Mouse (Mus musculus): ENCODE data around the gene Nfat5.

Nfat5 gene

DNA sequence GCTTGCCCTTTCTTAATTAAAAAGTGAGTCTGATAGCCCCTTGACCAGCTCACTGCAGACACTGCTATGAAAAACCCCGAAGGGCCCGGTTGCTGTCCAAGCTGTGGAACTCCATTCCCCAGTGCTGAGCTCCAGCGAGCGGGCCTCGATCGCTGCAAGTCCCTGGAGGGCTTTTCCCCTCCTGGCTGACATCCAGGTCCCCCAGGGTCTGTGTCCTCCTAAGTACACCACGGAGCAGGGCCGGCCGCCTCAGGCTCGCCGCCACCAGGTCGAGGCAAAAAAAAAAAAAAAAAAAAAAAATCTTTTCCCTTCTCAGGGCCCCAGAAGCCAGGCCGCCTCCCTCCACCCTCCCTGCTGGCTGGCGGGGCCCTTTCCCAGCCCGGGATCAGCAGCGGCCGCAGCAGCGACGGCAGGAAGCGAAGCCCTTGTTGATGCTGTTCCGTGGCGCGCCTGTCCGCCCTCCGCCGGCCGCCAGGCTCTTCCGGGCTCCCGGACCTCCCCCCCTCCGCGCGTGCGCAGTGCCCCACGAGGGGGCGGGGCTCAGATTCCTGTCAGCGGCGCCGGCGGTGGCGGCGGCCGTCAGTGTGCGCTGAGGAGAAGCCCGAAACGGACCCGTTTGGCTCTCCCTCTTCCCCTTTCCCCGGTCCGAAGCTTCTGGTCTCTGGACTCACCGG, at the start of gene Nfat5:
Gene Nfat5 (plus strand): TSS at position 543 of the 674 bp plus-strand sequence.
- peak; percentile 91 to 95 for DNase-seq (ENCODE audit: low spot score in 2 of 2)

DNA sequence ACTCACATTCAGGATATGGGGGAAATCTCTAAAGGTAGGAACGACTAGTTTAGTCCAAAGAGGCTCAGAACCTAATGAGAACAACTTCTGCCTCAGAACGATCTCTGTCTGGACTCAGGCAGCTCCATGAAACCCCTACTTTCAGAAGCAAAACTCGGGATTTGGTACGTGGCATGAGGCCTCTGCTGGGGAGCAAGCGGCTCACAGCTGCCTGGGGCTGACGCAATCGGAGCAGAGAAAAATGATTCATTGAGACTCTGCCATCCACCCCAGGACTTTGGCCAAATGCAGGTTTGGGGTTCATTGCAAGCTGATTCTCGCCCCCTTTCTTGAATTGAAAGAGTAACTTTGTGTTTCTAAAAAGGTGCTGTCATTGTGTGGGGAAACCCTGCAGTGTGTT, 49.1 kb upstream of the Nfat5 start:
- no peak for DNase-seq (ENCODE audit: low spot score in 2 of 2)

DNA sequence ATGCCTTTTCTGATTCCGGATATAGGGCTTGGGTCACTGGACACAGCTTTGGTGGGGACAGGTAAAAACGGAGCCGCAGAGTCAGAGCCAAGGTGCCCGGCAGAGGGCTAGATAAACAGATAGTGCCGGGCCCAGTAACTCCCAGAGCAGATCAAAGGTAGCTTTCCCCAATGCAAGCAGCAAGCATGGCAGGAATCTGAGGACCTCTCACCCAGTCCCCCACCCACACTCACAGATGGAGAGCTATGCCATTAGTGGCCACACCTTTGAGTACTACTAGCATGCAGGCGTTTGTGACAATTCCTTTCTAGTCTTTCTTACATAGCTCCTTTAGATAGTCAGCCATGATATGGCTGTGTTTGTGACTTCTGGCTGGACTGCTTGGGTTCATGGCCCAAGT, 44.8 kb upstream of the Nfat5 start:
- no peak for DNase-seq (ENCODE audit: low spot score in 2 of 2)

DNA sequence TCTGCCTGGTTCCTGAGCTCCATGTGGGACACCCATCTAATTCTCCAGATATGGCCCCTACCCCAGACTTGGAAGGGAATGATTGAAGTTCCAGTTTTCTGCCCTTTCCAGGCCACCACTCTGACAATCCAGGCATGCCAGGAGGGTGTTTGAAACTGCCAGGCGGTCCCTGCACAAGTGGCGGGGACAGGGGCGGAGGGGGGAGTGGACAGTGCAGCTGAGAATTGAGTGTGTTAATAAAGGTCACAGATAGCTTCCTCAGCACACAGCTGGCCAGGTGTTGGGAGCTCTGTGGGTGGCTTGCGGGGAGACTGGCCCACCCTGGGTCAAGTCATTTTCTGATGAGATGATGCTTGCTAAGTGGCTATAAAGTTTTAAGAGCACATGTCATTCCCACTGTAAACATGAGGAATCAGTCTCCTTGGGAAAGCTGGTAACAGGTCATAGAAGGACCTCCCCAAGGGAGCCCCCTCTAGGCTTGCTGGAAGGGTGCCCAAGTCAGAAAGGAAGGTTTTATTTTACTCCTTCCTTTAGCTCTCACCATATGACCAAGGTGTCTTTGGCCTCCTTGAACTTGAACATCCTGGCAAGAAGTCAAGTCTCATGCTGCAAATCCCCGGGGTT, 41.7 kb upstream of the Nfat5 start:
- DNase-seq (ENCODE audit: low spot score in 2 of 2) = no peak

DNA sequence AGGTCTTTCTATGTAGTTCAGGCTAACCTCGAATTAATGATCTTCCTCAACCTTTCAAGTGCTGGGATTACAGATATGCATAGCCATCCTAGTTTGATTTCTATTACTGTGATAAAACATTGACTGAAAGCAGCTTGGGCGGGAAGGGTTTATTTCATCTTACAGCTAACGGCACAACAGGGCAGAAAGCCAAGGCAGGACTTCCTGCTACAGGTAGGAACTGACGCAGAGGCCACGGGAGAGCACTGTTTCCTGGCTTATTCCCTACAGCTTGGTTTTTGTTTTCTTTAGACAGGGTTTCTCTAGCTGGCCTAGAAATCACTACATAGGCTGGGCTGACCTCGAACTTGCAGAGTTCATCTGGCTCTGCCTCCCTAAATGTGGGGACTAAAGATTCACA, 40.1 kb upstream of the Nfat5 start:
- DNase-seq (ENCODE audit: low spot score in 2 of 2) = no peak

DNA sequence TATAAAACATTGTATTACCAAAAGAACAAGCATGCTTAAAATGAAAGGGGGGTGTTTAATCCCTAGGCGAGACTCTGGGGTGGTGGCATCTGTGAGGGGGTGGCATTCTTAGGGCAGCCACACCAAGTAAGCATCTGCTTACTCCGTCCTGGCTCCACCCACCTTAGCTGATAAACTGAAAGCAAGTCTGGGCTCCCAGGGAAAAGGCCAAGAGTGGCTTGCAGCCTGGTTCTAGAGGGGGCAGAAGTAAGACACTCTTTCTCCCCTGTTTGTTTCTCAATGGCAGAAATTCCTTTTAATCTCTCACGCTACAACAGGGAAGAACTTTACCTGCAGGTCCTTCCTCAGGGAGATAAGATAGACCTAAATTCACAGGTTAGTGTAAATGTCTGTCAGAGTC, 38.9 kb upstream of the Nfat5 start:
- DNase-seq (ENCODE audit: low spot score in 2 of 2) = no peak

DNA sequence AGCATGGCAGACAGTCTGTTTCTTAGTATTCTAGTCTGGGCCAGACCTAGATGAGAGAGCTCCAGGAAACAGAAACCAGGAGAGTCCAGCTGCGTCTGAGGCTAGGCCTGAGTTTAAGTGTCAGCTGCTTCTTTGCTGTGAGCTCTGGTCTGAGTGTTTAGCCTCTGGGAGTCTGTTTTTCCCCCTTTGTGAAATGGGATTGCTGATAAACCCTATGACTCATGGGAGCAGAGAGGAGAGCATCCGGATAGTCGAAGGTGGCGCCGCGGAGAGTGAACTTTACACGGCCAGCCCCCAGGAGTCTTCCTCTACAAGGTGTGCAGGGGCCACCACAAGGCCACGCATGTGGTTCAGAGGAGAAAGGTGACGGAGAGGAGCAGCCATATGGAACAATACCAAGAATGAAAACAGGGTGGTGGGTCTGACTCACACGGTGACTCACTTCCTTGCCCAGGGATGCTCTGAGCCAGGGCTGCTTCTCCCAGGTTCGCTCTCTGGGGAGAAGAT, 38.3 kb upstream of the Nfat5 start:
- no peak for DNase-seq (ENCODE audit: low spot score in 2 of 2)

DNA sequence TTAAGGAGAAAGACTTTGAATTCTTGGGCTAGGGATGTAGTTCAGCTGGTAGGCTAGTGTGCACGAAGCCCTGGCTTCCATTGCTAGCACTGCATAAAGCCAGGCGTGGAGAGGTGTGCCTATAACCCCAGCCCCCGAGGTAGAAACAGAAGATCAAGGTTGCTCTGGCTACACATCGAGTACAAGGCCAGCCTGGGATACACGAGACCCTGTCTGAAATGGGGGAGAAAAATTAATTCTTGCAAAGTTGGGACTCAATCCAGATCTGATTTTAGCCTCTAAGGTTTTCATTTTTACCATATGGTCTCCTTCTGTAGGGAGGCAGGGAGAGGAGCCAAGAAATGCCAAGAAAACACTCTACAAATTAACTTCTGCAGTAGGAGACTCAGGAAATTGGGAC, 36.0 kb upstream of the Nfat5 start:
- DNase-seq (ENCODE audit: low spot score in 2 of 2) = no peak

DNA sequence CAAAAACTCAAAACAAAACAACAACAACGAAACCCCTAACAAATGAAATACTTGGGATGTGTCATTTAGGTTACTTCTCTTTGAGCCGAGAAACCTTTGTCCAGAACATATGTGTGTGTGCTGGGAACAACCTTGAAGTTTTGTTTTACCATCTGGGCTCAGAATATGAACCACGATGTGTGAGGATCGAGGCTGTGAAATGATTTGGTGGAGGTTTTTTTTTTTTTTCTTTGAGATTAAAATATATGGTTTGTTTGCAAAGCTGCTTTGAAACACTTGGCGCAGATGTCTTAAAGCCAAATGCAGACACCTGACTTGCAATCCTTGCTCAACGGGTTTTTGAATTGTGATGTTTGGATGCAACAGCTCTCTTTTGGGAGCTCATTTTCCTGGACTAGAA, 33.1 kb upstream of the Nfat5 start:
- no peak for DNase-seq (ENCODE audit: low spot score in 2 of 2)

DNA sequence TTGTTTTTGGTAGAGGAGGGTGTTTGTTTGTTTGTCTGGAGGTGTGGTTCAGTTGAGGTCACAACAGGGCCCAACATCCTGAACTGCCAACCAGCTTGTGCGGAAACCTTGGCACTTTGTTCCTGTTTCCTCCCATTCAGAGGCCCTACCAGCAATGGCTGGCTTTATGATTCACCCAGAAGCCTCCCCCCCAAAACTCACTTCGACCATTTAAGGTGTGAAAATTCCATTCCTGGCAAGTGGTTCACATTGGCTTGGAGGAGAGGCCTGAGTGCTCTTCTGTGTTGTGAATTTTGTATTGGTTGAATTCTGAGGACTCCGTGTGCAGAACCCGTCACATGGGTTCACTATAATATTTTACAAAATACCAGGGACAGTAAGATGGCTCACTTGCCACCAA, 32.1 kb upstream of the Nfat5 start:
- no peak for DNase-seq (ENCODE audit: low spot score in 2 of 2)

DNA sequence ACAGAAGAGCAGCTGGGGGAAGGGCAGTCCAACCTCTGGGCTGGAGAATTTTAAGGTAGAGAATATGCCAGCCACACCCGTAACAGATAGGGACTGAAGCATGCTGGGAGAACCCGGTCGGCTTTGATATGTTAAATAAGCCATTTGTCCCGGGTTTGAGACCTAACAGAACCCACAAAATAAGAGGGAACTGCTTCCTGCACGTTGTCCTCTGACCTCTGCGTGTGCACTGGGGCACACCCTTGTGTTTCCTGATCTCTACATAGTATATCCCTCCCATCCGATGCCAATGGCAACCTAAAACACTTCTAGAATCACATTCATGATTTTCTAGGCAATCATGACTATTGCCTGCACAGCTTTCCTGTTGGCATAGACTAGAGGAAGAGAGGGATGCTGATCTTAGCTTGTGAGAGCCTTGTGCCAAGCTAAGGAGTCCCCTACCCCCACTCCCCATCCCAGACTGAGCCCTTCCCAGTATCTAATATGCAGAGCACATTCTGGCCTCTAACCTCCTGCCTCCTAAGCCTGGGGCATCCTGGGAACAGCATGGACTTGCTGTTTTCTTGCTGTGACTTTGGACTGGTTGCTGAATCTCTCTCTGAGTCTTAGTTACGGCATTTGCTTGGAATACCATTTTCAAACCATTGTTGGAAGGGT, 31.1 kb upstream of the Nfat5 start:
- no peak for DNase-seq (ENCODE audit: low spot score in 2 of 2)

DNA sequence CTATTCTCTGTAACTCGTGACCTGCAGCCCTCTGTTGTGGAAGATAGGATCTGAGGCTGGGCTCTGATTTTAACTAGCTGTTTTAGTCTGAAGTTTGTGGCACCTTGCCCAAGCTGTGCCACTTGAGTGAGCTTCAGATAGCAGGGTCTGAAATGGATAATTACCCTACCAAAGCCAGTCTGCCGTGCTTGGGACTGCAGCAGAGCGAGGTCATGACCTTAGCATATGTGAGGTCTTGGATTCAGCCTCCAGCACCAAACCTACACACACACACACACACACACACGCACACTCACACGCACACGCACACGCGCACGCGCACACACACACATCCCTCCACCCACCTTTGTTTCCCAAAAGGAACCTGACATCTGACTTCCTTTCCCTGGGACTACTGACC, 27.5 kb upstream of the Nfat5 start:
- DNase-seq (ENCODE audit: low spot score in 2 of 2) = no peak

DNA sequence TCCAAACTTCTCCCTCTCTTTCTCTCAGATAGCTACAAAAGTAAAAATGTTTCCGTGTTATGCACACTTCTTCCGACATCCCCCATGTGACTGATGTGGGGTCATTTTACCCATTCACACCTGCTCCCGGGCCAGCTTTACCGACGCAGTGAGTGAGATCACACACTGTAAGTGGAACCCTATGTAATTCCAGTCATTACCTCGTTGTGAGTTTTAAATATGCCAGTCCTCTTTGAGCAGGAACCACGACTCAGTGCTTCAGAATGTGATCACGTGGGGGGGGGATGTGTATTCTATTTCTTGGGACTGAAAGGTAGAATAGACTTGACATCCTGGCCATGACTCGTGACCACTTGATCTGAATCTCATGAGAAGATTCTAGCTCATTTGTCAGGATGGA, 24.8 kb upstream of the Nfat5 start:
- no peak for DNase-seq (ENCODE audit: low spot score in 2 of 2)

DNA sequence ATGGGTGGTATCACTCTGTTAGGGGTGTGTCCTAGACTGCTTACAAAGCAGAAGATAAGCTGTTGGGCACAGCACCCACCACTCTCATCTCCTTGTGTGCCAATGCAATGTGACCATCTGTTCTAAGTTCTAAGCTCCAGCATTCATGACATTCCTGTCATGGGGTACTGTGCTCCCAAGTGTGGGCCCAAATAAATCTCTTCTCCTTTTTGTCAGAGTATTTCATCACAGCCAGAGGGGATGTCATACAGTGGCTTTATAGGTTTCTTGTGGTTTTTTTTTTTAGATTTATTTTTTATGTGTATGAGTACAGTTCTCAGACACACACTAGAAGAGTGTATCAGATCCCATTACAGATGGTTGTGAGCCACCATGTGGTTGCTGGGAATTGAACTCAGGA, 24.1 kb upstream of the Nfat5 start:
- no peak for DNase-seq (ENCODE audit: low spot score in 2 of 2)

DNA sequence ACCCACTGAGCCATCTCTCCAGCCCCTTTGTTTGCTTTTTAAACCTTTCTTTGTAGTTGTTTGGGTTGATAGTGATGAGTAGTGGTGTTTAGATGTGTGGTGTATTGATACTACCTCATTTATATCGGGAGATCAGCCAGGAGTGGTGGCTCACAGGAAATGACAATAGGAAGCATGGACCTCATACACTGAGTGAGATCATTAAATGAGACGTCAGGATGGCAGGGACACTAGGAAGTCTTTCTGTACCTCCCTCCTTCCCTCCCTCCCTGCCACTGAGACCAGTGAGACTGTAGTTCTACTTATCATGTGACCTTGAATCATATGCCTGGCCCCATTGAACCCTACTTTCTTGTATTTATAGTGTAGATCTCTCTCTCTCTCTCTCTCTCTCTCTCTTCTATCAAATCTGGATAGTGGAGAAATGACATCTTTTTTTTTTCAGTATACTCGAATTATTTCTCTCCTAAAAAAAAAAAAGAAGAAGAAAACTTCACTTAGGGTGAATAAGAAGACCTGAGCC, 23.6 kb upstream of the Nfat5 start:
- DNase-seq (ENCODE audit: low spot score in 2 of 2) = no peak

DNA sequence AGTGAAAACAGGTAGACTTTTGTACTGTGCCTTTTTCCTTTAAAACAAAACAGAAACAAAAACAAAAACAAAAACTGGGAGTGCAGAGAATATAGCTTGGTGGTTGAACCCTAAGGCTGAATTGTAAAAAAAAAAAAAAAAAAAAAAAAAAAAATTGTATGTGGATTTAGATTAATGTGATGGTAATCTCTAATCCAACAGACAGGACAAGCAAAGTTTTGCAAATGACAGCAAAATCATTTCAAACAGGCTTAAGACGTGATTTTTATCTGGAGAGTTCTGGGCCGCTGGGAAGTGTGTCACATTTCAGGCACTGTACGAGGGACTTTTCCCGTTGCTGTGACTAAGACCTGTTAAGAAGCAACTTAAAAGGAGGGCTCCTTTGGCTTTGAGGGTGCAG, 23.0 kb upstream of the Nfat5 start:
- DNase-seq (ENCODE audit: low spot score in 2 of 2) = no peak

DNA sequence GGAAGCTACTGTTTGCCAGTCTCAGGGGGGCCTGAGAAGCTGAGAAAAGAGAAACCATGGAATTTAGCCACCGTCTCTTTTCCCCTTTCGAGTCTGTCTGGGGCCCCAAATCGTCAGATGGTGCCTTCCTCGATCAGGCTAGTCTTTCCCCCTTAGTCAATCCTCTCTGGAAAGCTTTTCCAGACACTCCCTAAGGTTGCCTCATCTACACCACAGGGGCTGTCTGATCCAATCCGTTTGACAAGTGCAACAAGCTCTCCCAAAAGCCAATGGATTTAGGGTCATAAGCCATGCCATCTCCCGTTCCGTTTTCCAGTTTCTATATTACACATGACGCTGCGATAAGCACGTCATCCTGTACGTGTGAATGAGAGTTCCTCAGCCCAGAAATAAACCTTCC, 22.5 kb upstream of the Nfat5 start:
- no peak for DNase-seq (ENCODE audit: low spot score in 2 of 2)

DNA sequence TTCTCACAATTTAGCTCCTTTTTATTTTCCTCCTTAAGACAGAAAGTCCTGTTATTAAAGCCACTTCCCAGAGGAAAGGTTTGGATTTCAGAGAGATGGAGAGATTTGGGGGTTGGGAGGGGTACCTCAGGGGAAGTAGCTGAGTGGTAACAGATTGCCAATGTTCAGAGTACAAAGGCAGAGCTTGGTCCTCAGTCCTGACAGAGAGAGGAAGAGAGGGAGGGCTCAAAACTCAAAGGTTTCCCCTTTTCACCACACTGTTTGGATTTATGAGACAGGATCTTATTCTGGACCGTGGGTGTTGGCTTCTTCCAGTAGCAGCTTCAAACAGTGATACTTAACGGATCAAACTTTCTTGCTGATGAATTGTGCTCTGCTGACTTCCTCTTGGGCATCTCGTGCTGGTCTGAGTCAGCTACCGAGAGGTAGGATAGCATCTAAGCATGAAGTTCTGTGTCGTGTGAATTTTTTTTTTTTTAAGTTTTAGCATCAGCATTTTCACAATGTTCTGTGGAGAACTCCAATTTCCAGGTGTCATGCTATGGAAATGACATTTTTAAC, 15.9 kb upstream of the Nfat5 start:
- no peak for DNase-seq (ENCODE audit: low spot score in 2 of 2)

DNA sequence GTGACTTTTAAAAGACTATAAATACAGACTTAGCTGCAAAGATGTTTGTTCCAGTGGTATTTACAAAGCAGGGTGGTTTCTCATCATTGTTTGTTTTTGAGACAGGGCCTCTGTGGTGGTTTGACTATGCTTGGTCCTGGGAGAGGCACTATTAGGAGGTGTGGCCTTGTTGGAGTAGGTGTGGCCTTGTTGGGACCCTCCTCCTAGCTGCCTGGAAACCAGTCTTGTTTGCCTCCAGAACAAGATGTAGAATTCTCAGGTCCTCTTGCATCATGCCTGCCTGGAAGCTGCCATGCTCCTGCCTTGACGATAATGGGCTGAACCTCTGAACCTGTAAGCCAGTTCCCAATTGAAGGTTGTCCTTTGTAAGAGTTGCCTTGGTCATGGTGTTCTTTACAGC, 14.7 kb upstream of the Nfat5 start:
- DNase-seq (ENCODE audit: low spot score in 2 of 2) = no peak

DNA sequence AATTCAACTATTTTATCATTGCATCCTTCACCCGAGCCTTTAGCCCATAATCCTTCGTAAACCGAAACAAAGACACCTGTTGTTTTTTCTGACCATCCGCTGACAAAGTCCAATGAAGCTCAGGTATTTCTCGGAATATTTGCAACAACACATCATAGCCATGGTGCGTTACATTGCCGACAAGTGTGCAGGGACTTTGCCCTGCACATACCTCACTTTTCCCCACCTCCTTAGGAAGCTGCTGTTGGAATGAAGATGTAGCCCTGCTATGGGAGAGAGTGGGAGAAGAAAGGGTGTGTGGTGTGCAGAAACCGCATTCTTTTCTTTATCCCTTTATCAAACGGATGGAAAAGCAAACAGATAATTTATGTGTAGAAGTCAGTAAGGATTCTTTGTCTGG, 6.6 kb upstream of the Nfat5 start:
- DNase-seq (ENCODE audit: low spot score in 2 of 2) = no peak

DNA sequence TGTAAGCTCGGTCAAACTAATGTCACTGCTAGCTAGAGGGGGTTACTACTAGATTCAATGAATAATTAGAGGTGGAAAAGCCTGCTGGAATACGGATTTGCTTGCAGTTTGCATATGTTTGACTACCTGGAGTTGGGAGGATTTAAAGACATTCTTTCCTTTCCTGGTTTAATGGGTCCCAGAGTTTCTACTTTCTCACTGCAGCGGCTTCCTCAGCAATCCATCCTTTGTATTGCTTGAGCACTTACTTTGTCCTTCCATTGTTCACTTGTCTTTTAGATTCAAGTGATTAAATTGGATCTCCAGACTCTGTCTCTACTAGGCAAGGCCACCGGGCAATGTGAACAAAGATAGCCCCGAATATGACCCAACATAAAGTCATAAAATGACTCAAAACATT, 5.7 kb upstream of the Nfat5 start:
- no peak for DNase-seq (ENCODE audit: low spot score in 2 of 2)

DNA sequence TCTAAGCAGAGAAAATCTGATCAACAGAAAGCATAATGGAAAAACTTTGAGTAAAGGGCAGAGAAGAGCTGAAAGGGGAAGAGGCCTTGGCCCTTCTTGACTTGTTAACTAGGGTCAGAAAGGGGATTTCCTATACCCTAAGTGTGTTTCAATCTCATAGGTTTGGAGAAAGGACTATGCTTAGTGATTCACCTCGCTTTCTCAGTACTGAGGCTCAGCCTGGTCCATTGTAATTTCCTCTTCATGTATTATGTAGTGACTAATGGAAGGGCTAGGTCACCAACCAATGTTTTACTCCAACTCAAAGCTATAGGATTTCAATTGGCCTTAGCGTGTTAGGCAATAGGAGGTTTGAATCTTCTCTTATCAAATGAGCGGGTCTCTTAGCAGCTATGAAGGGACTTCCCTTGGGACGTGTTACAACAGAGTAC, 2.1 kb upstream of the Nfat5 start:
- DNase-seq (ENCODE audit: low spot score in 2 of 2) = peak; percentile 39 to 50
